Mouse (Mus musculus) kidney, adult 2 months (tissue): ENCODE data around the gene Ppara. TPM values are rescaled to one million over a fixed set of nuclear protein-coding genes. Genes with fewer than 3 reads are reported as not detected.

Experiments used
- DNase-seq: peaks from one replicate; pipeline ENCODE4 v3.0.0; 2021
- H3K27ac ChIP-seq: fragments of 200-500 bp; 2 replicates; pipeline ENCODE4 v1.5.1; 2012; ENCODE audit warnings: low read depth, low read length, control low read depth, inconsistent platforms; ENCODE audit not compliant: insufficient read depth
- H3K27me3 ChIP-seq: fragments of 200-500 bp; replicated peaks from 2 replicates; pipeline ENCODE4 v1.6.1; 2012; ENCODE audit warnings: mild to moderate bottlenecking, moderate library complexity, low read length, inconsistent platforms; ENCODE audit not compliant: control insufficient read depth, insufficient read depth
- H3K36me3 ChIP-seq: fragments of 200-500 bp; 2 replicates; pipeline ENCODE4 v1.6.1; 2012; ENCODE audit warnings: mild to moderate bottlenecking, moderate library complexity, low read length, inconsistent platforms; ENCODE audit not compliant: control insufficient read depth, insufficient read depth
- H3K4me1 ChIP-seq: fragments of 200-500 bp; 2 replicates; pipeline ENCODE4 v1.6.1; 2011; ENCODE audit warnings: low read length; ENCODE audit not compliant: control insufficient read depth, insufficient read depth
- H3K4me3 ChIP-seq: fragments of 200-500 bp; 2 replicates; pipeline ENCODE4 v1.5.1; 2011; ENCODE audit warnings: mild to moderate bottlenecking, low read depth, low read length, control low read depth; ENCODE audit not compliant: insufficient read depth
- CTCF ChIP-seq: fragments of 200-500 bp; conservative IDR thresholded peaks from 2 replicates; pipeline ENCODE4 v1.5.1; 2011; ENCODE audit warnings: low read depth, mild to moderate bottlenecking, control low read depth, low read length, moderate library complexity, mixed read lengths; ENCODE audit not compliant: insufficient read depth, insufficient read length
- POLR2A ChIP-seq: fragments of 200-500 bp; IDR thresholded peaks from one replicate; pipeline ENCODE4 v1.6.1; 2011; ENCODE audit warnings: low read depth, low read length, control low read depth
- WGBS: fragments of 180-500 bp; shearing (Covaris S2); methylation state at CpG from one replicate; pipeline ENCODE4 v1.1.7; 2018; 5-methylcytosine and 5-hydroxymethylcytosine counted together
- polyA plus RNA-seq: library from polyadenylated mRNA; depleted of rRNA; stranded (reverse); fragments of >200 nt; gene quantifications from 2 replicates; pipeline ENCODE4 v1.2.3, GENCODE M21; 2012

Gene Ppara
- polyA plus RNA-seq, 1 experiment: 31.3 TPM

DNA sequence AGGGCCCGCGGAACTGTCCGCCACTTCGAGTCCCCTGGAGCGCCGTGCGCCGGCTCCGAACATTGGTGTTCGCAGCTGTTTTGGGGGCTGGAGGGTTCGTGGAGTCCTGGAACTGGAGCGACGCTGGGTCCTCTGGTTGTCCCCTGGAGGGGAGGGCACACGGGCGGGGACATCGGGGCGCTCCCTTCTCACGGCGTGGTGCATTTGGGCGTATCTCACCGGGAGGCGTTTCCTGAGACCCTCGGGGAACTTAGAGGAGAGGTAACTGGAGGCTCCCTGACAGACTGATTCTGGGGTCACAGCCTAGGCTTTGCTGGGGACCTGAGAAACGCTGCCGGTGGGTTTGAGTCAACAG, 1.0 kb downstream of the Ppara start:
- TF ChIP-seq CTCF: no peak
- no peak for TF ChIP-seq POLR2A
- H3K27ac ChIP-seq: peak overlapping the region; percentile 91
- no peaks in the 10 kb centered on the region for H3K36me3 ChIP-seq
- H3K4me1 ChIP-seq: peaks cover 13% of the 10 kb centered on the region; the same call in 1 of the 2 replicates
- DNase-seq: no peak
- H3K4me3 ChIP-seq: peak overlapping the region; percentile 76
- WGBS: 1% methylated on average over 25 of the region's 25 CpGs
- H3K27me3 ChIP-seq: no peaks in the 10 kb centered on the region

DNA sequence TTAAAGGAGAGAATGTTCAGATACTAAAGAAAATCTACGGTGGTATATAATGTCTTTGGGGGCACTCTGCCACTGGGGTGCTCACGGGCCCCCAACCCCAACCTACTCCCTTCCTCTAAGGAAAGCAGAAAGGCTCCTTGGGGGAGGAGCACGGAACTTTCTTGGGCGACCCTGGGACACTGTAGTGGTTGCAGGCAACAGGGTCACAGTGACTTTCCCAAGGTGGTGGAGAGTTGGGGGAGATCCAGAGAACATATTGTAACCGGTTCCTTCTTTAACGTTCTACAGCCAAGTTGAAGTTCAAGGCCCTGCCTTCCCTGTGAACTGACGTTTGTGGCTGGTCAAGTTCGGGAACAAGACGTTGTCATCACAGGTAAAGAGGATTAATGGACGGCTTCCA, 1.7 kb downstream of the Ppara start:
- H3K36me3 ChIP-seq: no peaks in the 10 kb centered on the region
- H3K4me3 ChIP-seq: peak overlapping the region; percentile 76
- 46% methylated on average over 10 of the region's 10 CpGs for WGBS
- H3K27ac ChIP-seq: peak overlapping the region; percentile 91
- H3K27me3 ChIP-seq: no peaks in the 10 kb centered on the region
- no peak for DNase-seq
- H3K4me1 ChIP-seq: peaks cover 13% of the 10 kb centered on the region; the same call in 1 of the 2 replicates
- TF ChIP-seq CTCF: no peak
- no peak for TF ChIP-seq POLR2A

DNA sequence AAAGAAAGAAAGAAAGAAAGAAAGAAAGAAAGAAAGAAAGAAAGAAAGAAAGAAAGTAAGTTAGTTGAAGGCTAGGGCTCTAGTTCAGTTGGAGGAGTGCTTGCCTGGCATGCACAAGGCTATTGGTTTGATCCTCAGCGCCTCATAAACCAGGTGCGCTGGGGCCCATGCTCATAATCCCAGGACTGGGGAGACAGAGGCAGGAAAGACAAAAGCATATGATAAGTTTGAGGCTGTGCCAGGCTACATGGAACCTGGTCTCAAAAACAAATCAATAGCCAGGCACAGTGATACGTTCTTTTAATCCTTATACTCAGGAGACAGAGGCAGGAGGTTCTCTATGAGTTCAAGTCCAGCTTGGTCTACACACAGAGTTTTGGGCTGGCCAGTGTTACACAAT, 3.6 kb downstream of the Ppara start:
- DNase-seq: no peak
- Histone ChIP-seq H3K36me3 (no peaks in the 10 kb centered on the region), H3K4me1 (peaks cover 8% of the 10 kb centered on the region), H3K27me3 (no peaks in the 10 kb centered on the region), H3K27ac (no peak overlapping the region), H3K4me3 (no peak overlapping the region)
- WGBS: 86% methylated on average over 3 of the region's 3 CpGs
- TF ChIP-seq CTCF (no peak), POLR2A (no peak)

DNA sequence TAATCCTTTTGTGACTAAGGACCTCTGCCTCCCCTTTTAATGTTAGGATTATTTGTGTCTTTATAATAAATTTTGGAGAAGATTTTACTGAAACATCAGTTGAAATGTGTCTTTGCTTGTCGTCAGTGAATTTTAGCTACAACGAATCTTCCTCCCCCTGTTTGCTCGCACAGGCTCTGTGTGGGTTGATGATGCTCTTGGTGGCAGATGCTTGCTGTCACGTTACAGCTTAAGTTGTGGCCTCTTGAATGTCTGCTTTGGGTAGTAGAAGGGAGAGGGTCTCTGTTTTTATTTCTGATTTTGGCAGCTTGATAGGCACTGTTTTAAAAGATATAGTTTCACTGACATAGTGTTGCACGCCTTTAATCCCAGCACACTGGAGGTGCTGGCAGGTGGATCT, 4.2 kb downstream of the Ppara start:
- H3K4me1 ChIP-seq: peaks cover 13% of the 10 kb centered on the region
- H3K36me3 ChIP-seq: no peaks in the 10 kb centered on the region
- DNase-seq: no peak
- H3K27me3 ChIP-seq: no peaks in the 10 kb centered on the region
- 76% methylated on average over 5 of the region's 5 CpGs for WGBS
- no peak for TF ChIP-seq POLR2A
- TF ChIP-seq CTCF: no peak
- H3K4me3 ChIP-seq: no peak overlapping the region
- no peak overlapping the region for H3K27ac ChIP-seq

DNA sequence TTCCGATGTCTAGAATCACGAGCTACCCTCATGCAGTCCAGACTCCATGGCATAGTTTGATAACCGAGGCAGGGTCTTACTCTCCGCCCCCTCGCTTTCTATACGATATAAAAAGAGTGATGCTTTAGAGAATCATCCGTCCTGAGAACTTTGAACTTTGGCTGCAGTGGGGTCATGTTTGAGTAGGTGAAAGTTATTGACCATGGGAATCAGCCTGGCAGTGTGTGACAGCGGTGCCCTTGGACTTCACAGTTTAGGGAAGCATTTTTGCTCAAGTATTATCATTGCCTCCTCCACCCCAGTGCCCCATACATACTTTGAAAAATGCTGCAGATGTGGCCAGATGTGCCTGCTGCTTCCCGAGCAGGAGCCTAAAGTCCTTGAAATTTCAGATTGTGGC, 7.8 kb downstream of the Ppara start:
- WGBS: 67% methylated on average over 9 of the region's 9 CpGs
- no peaks in the 10 kb centered on the region for H3K36me3 ChIP-seq

DNA sequence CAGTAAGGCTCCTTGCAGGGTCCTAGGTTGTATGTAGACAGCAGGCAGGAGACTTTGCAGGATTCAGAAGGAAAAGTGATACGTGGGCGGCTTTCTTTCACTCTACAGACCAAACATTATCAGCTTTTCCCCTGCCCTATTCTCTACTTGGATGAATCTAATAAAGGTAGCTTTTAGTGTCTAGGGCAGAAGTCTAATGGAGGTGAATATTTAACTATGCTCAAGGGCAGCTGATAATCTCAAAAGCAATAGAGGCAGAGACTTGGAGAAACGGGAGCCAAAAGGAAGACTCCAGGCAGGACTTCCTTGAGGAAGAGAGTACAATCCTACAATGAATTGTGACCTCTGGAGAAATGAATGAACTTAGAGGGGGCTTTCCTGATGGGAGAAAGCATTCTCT, 9.2 kb downstream of the Ppara start:
- Histone ChIP-seq H3K4me3 (no peak overlapping the region), H3K4me1 (peaks cover 12% of the 10 kb centered on the region), H3K27ac (peak overlapping the region; percentile 84), H3K27me3 (no peaks in the 10 kb centered on the region), H3K36me3 (no peaks in the 10 kb centered on the region)
- 37% methylated on average over 3 of the region's 3 CpGs for WGBS
- DNase-seq: peak; percentile 59
- TF ChIP-seq CTCF: no peak
- no peak for TF ChIP-seq POLR2A

More for the DNA sequence above, 7.8 kb downstream of the Ppara start:
- TF ChIP-seq CTCF (no peak), POLR2A (no peak)
- Histone ChIP-seq H3K4me3 (no peak overlapping the region), H3K4me1 (peaks cover 12% of the 10 kb centered on the region), H3K27me3 (no peaks in the 10 kb centered on the region), H3K27ac (no peak overlapping the region; the same call in 1 of the 2 replicates)
- no peak for DNase-seq

DNA sequence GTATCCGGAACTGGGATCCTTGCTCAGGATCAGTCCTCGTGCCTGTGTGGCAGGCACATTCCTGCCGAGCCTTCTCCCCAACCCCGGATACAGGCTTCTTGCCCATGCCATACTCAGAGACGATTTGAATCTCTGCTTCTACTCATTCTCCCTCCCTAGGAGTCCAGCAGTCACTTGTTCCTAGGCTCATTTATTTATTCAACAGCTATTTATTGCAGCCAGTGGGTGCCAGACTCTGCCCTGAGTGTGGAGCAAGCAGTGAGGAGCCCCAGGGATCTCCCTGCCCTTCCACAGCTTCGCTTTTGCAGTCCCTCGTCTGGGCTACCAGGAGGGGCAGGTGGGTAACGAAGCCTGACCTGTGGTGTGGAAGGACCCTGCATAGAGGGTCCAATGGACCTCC, 11.4 kb downstream of the Ppara start:
- no peak for DNase-seq
- 64% methylated on average over 8 of the region's 8 CpGs for WGBS
- Histone ChIP-seq H3K4me3 (no peak overlapping the region), H3K36me3 (no peaks in the 10 kb centered on the region), H3K27ac (no peak overlapping the region), H3K27me3 (no peaks in the 10 kb centered on the region), H3K4me1 (peaks cover 15% of the 10 kb centered on the region)
- no peak for TF ChIP-seq CTCF

DNA sequence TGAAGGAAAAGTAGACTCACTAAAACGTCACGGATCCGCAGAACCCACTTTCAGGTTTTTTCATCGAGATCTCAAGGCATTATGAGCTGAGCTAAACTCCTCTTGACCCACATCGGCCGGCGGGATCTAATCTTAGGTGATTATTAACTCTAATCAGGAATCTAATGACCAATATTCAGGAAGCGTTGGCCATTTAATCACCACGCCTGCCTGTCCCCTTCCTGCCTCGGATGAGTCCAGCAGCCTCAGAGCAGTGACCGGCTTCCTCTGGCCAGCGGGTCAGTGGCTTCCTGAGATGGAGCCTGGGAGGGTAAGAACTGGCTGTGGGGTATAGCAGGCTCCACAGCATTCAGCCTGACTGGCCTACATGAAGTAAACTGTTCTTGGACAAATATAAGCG, 11.9 kb downstream of the Ppara start:
- no peaks in the 10 kb centered on the region for H3K27me3 ChIP-seq
- H3K36me3 ChIP-seq: no peaks in the 10 kb centered on the region
- TF ChIP-seq POLR2A (no peak), CTCF (no peak)
- DNase-seq: no peak
- H3K27ac ChIP-seq: no peak overlapping the region
- H3K4me3 ChIP-seq: no peak overlapping the region
- 33% methylated on average over 13 of the region's 13 CpGs for WGBS
- H3K4me1 ChIP-seq: peaks cover 15% of the 10 kb centered on the region
